Mouse (Mus musculus): ENCODE results near the gene Eftud2.
A peak's percentile ranks its signal among the peaks of the same experiment; 100 is the strongest.

The Eftud2 gene

GRCm38 (mm10) chr11:102880585-102881313 lies at the start of gene Eftud2, which contains the start of gene Ccdc103:
TSS of gene Eftud2 (minus strand) at chr11:102880985.
TSS of gene Ccdc103 (plus strand) at chr11:102881204.
- peak; percentile 83 for DNase-seq (ENCODE audit: low read depth, low spot score)

GRCm38 (mm10) chr11:102925351-102925717 lies 44.5 kb upstream of the Eftud2 start:
- DNase-seq (ENCODE audit: low read depth, low spot score): no peak

GRCm38 (mm10) chr11:102924557-102925350 lies 44.0 kb upstream of the Eftud2 start, which contains the start of gene Kif18b:
TSS of gene Kif18b (minus strand) at chr11:102925124.
- DNase-seq (ENCODE audit: low read depth, low spot score): peak; percentile 97

GRCm38 (mm10) chr11:102921491-102921890 lies 40.7 kb upstream of the Eftud2 start:
- no peak for DNase-seq (ENCODE audit: low read depth, low spot score)

- DNase-seq (ENCODE audit: low read depth, low spot score): no peak
Observed at GRCm38 (mm10) chr11:102918077-102918476, 37.3 kb upstream of the Eftud2 start.

- no peak for DNase-seq (ENCODE audit: low read depth, low spot score)
Observed at GRCm38 (mm10) chr11:102915380-102915779, 34.6 kb upstream of the Eftud2 start.

- DNase-seq (ENCODE audit: low read depth, low spot score): no peak
Observed at GRCm38 (mm10) chr11:102911376-102911775, 30.6 kb upstream of the Eftud2 start.

DNA sequence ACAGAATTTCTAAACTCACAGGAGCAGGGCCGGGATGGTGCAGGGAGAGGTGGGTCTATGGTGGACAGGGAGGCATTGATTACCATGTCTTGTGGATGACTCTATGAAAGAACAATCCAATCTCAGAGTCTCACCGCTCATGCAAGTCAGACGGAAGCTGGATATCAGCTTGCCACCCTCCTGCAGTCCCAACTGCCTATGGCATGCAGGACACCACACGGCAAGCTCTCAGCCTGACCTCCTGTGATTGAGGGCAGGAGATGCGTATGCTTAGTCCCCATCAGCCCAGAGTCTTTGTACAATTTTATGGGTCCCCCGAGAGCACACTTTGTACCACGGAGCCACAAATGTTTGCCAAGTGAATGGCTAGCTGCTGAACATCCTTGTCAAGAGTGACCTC lies 22.9 kb upstream of the Eftud2 start:
- DNase-seq (ENCODE audit: low read depth, low spot score): no peak

- DNase-seq (ENCODE audit: low read depth, low spot score): no peak
Observed at GRCm38 (mm10) chr11:102902107-102902506, 21.3 kb upstream of the Eftud2 start.

DNA sequence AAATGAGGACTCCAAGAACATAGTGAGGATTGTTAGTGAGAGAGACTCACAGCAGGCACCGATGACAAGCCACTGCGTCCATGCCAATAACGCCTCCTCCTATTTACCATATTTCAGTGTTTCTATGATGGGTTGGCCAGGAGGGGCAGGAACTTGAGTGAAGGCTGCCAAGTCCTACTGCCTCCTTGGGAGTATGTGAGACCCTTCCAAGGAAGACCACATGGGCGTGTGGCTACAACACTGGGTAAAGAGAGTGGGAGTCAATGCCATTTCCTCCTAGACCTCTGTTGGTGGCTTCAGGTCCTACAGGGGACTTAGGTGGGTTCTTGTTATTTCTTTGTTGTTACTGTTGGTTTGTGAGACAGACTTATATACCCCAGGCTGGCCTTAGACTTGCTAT lies 20.4 kb upstream of the Eftud2 start:
- no peak for DNase-seq (ENCODE audit: low read depth, low spot score)

DNA sequence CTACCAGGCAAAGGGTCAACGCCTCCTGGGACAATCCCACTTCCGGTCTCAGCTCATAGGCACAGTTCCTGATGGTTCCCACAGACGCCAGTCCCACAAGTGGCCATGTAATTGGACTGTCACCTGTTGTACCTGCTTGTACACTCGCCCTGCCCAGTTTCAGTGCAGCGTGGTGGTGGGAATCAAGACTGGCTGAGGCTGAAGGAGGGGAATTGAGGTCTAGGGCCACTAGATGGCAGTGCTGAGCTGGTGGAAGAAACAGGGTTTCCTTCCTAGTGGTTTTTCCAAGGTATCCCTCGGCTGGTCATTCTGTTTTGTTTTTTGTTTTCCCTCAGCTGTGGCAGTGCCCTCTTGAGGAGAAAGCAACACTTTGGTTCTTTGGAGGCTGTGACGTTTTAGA lies 20.0 kb upstream of the Eftud2 start, which contains the start of gene Gfap:
Gfap (minus strand) TSS at position 150 of the 400 bp plus-strand sequence.
- DNase-seq (ENCODE audit: low read depth, low spot score): peak; percentile 75

DNA sequence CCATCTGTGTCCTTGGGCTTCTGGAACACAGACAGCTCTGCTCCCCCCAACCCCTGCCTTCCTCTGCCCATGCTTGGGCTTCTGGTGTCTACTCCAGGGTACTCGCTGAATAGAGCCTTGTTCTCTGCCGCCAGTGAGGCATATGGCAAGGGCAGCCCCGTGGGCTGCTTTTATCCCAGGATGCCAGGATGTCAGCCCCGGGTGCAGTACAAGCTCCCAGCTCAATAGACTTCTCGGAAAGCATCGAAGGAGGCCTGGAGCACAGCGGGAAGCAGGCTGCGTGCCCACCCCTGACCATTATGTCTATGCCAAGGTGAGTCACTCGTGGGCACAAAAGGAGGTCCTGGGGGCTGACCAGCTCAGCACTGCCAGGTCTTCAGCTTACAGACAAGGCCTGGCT lies 17.6 kb upstream of the Eftud2 start:
- no peak for DNase-seq (ENCODE audit: low read depth, low spot score)

GRCm38 (mm10) chr11:102896641-102897040 lies 15.9 kb upstream of the Eftud2 start:
- DNase-seq (ENCODE audit: low read depth, low spot score): no peak

DNA sequence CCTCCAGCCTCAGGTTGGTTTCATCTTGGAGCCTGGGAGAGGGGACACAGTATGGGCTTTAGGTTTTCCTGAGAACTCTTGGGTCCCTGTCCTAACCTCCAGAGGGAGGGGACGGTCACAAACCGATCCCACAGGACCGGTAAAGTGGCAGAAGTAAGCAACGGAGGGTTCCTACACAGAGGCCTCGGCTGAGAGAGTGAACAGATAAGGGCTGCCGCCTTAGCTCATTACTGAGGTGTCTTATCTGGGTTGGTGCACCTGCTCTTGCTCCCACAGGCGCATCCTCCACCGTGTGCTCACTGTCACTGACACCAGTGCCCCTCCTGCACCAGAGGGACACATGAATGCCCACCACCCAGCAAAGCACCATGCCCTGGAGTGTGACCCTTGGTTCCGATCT lies 15.0 kb upstream of the Eftud2 start:
- DNase-seq (ENCODE audit: low read depth, low spot score): no peak

DNA sequence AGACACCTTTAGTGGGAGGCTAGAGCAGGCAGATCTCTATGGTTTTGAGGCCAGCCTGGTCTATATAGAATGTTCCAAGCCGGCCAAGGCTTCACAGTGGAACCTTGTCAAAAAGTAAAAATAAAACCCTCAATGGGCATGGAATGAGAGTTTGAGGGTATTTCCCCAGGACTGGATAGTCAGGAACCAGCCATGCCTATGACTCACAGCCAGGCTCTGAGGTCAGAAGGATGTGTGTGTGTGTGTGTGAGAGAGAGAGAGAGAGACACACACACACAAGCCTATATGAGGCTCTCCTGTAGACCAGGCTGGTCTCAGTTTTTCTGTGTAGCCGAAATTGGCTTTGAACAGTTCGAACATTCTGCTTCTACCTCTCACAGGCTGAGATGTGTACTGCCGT lies 13.9 kb upstream of the Eftud2 start:
- DNase-seq (ENCODE audit: low read depth, low spot score): no peak

GRCm38 (mm10) chr11:102893015-102893651 lies 12.3 kb upstream of the Eftud2 start:
- DNase-seq (ENCODE audit: low read depth, low spot score): peak; percentile 55

DNA sequence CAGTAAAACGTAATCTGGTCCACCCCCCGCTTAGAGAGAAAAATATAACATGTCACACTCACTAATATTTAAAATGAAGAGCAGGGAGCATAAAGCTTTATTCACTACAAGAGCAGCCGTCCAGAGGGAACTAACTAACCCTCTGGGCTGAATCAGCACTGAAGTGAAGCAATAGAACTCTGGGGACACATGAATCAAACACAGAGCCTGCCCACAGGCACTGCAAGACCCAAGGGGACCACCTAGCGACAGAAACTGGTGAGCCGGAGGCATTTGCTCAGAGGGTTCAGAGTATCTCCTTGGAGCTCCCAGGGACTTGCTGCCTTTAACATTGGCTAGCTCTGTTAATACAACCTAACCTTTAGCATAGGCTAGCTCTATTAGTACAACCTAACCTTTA lies 9.3 kb upstream of the Eftud2 start:
- no peak for DNase-seq (ENCODE audit: low read depth, low spot score)

- DNase-seq (ENCODE audit: low read depth, low spot score): no peak
Observed at GRCm38 (mm10) chr11:102888135-102888534, 7.3 kb upstream of the Eftud2 start.

DNA sequence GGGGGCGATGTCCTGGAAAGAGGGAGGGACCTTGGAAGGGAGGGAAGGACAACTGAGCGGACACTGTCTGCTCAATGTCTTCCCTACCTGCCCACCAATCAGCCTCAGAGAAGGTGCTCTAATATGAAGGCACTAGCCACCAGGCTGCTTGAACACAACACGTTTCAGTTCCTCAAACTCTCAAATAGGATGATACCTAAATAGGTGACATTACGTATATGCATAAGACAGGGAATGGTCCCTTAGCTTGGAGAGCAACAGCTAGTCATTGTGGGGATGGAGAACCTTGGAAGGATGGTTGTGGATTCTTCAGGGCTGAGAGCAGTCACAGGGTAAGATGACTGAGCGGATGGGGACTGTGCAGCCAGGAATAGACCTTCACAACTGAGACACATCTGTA lies 6.6 kb upstream of the Eftud2 start:
- no peak for DNase-seq (ENCODE audit: low read depth, low spot score)

DNA sequence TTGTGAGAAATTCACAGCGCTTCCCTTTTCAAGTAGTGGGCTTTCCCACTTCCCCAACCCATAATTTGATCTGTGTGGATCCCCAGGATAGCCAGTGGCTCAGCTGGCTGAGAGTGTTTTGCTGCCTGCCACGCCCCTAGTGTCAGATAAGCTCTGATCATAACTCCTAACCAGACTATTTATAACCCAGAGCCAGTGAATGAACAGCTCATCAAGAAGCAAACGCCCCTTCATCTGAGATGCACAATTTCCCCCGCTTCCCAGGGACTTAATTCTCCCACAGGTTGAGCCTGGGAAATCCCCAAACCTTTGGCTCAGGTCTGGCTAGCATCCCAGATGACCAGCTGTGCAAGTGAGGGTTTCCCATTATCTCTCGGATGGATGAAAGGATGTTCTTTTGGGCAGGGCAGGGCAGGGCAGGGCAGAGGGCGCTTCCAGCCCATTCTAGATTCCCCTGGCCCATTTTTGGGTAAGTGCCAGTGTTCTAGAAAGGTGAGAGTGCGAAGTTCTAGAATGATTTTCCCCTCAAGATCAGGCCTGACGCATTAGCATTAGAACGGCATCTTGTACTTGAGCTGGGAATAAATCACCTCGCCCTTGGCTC lies 3.9 kb upstream of the Eftud2 start, which contains the start of gene Fam187a:
Fam187a (plus strand) TSS at position 554 of the 604 bp plus-strand sequence.
- no peak for DNase-seq (ENCODE audit: low read depth, low spot score)

DNA sequence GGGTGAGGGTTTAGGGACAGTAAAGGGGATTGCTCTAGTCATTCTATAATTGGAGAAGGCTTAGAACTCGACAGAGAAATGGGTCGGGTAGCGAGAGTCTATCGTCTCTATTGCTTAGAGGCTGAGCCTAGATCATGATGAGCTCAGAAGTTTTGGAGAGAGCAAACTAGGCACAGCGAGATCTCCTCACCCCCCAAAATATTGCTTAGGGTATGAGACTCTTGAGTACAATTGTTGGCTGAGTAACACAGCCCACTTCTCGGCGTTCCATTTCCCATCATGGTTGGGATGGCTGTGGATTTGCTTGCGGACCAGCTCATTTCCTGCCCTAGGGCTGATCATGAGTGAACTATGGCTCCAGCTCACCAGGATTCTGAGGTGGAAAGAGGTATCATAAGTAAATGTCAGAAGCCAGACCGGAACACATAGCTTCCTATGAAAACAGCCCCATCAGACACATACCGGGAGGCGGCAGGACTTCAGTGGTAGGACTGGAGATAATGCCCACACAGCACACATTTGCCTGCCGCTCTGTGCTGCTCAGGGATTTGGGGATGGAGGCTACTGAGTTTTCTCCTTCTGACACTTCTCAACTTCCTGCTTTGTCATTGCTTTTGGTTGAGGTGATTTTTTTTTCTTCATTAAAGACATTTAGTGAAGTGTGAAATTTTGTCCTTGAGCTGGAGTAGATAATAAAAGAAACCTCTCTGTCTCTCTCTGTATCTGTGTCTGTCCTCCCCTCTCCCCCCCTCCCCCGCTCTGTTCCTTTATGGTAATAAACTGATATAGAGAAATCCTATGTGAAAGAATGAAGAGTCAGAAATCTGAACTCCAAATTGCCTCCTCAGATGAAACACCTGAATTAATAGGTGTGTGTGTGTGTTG lies 771 bp upstream of the Eftud2 start:
- DNase-seq (ENCODE audit: low read depth, low spot score): no peak
